Mouse (Mus musculus) granulocyte monocyte progenitor cell, adult 5-6 weeks (primary cell): ENCODE results near the gene 2410137M14Rik. TPM values are rescaled to one million over a fixed set of nuclear protein-coding genes. Genes with fewer than 3 reads are reported as not detected.

Source experiments
- ATAC-seq: replicated peaks from 2 replicates; pipeline ENCODE4 v1.8.0; 2016; ENCODE audit warnings: mild to moderate bottlenecking, moderate TSS enrichment, inconsistent platforms; ENCODE audit not compliant: poor library complexity, severe bottlenecking
- total RNA-seq, 2 experiments: library from RNA; stranded (forward) in 1 of 2; stranded (reverse) in 1 of 2; fragments of 200-712, 200-1000 nt in 1 of 2; fragments of >200 nt in 1 of 2; fragmentation: Nextera tagmentation in 1 of 2; gene quantifications; 2 replicates each; pipeline ENCODE4 v1.2.3; 2014 to 2017

The 2410137M14Rik gene
- total RNA-seq, 2 experiments from 2014 or later = not detected

DNA sequence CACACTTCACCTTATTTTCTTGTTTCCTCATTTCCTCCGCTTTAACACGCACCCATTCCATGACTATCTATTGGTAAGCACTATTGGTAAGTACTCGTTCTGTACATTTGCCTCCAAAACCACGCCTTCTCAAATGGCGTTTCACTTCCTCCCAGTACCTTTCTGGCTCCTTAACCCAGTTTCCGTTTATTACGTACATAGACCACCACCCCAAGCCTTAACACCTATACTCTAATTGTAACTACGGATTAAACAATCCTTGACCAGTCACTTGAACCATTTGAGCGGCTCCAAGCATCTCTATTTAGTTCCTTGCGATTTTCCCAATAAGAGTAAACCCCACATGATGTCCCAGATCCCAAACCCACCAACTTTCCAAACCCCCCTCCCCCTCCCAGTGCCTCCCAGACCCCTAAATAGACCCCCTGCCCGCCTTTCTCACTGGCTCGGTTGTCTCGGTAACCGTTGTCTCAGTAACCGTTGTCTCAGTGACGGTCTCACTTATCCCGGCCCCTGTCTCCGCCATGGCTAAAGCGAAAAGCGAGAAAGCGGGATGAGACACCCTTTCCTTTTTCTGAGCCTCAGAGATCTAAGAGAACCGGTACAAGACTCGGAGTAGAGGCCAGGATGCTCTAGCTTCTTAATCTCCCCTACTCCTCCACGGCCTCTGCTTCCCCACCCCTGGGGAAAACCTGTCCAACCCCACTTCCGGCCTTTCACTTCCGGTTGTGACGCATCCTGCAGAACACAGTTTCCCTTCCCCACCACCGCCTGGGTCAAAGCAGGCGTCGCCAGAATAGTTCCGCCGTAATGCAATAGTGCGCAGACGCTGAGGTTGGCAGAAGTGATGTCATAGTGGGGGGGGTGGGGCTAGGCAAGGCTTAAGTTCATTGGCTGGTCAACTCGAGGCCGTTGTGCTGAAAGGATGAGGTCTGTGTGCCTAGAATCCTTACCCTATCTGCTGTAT, 29.8 kb downstream of the 2410137M14Rik start, which contains the start of gene Ppp1r11:
Gene Ppp1r11, minus strand, starts transcription at position 761 of the 967 bp plus-strand sequence.
- ATAC-seq = peak; percentile 93

DNA sequence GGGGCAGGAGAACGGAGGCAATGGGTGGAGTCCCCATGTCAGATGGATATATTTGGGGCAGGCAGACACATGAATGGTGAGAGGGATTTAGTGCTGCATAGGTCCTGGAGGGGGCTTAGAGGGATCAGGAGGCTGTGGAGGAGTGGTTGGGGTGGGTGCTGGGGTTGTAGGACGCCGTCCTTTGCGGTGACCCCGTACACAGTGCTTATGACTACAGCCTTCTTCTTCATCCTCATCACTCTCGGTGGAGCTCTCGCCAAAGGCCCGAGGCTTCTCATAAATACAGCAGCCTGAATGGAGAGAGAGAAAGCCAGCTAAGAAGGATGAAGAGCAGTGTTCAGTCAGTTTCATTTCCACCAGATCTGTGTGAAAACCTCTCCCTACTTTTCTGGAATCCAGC, 31.8 kb downstream of the 2410137M14Rik start:
- ATAC-seq = no peak

DNA sequence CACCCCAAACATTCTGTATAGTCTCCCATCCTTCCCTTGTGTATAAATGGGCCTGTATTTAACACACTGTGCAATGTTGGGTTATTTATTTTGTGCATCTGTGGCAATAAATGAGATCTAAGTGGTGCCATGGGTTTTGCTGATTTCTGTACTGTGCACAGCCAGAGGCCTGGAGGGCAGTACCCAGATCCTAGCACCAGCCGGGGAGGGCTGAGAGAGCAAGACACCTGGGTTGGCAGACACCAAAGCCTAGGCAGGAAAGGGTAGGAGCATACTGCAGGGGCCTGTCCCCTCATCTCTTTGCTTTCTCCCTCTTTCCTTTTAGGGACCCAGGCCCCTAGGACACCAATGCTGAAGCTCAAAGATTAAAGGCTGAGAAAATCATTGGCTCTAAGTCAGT, 32.8 kb downstream of the 2410137M14Rik start:
- no peak for ATAC-seq

DNA sequence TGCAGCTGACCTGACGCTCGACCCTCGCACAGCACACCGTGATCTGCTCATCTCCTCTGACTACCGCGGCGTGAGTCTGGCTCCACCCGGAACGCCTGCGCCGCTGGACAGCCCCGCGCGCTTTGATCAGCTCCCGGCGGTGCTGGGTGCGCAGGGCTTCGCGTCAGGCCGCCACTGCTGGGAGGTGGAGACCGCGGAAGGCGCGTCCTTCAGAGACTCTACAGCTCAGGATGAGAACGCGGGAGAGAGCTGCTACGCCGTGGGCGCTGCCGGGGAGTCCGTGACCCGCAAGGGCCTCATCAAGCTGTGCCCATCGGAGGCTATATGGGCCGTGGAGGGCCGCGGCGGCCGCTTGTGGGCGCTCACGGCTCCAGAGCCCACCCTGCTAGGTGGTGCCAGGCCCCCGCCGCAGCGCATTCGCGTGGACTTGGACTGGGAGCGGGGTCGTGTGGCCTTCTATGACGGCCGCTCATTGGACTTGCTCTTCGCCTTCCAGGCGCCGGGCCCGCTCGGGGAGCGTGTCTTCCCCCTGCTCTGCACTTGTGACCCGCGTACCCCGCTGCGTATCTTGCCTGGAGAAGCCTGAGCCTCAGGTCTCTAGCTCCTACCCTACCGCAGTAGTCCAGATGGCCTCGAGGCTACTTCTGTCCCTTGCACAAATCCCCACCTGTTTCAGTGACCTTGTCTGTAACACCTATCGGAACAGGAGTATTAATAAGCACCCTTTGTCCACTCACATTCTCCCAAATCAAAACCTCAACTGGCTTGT, 33.8 kb downstream of the 2410137M14Rik start:
- ATAC-seq = peak; percentile 17

DNA sequence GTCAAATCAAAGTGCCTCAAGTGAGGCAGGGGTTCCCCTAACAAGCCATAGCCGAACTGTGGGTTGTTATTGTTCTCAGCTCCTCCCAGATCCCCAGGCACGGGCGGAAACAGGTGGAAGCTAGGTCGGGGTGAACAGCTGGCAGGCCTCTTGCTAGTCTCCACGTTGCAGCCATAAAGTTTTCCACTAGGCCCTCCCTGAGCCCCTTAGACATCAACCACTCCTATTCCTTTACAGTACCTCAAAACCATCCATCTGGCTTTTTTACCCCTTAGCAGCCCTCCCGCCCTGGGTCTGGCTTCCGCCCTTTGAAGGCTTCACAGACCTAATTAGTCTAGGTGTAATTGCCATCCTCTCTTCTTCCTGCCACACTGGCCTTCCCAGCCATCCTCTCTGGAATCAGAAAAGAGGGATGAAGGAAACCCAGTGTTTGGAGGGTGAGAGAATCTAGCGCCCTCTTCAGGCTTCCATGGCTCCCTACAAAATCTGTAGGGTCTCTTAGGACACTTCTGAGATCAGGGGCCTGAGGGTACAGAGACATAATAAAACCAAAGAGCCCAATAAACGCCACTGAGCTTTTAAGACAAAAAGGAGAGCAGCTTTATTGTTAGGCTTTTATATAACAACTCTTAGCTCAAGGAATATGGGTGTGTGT, 36.8 kb downstream of the 2410137M14Rik start:
- no peak for ATAC-seq

DNA sequence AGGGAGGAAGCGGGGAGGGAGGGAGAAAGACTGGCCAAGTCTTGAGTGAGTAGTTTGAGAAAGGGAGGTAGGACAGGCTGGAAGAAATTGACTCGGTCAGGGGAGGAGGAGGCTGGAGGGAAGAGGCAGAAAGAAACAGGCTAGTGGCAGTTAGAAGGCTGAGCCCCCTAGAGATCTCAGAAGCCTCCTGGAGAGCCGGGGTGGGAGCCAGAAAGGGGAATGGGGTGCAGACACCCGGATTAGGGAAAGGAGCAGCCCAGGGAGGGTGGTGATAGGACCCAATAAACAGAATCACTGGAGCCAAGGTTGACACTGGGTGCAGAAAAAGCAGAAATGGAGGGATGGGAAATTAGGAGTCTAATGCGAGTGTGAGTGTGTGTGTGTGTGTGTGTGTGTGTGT, 37.3 kb downstream of the 2410137M14Rik start:
- no peak for ATAC-seq

DNA sequence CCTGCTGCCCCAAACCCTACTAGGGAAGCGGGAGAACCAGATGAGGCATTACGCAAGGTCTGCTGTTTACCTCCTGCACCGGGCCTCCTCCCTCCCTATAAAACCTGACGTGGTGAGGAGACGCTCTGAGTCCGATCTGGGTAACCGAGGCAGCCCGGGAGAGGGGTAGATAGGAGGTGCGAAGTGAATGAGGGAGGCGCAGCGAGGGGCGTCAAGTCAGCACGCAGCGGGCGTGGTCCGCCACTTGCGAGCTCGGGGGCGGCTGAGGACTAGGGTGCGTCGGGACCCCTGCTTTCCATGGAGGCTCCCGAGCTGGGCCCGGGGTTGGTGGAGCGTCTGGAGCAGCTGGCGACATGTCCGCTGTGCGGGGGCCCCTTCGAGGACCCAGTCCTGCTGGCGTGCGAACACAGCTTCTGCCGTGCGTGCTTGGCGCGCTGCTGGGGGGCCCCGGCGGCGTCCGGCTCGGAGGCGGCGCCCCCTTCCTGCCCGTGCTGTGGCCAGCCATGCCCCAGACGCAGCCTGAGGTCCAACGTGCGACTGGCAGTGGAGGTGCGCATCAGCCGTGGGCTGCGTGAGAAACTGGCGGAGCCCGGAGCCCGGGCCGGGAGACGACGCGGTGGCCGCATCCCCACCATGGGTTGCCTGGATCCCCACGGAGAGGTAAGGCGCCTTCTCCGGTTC, 38.1 kb downstream of the 2410137M14Rik start, which contains the start of gene Rnf39:
Gene Rnf39, plus strand, starts transcription at position 128 of the 681 bp plus-strand sequence.
- ATAC-seq = peak; percentile 36

DNA sequence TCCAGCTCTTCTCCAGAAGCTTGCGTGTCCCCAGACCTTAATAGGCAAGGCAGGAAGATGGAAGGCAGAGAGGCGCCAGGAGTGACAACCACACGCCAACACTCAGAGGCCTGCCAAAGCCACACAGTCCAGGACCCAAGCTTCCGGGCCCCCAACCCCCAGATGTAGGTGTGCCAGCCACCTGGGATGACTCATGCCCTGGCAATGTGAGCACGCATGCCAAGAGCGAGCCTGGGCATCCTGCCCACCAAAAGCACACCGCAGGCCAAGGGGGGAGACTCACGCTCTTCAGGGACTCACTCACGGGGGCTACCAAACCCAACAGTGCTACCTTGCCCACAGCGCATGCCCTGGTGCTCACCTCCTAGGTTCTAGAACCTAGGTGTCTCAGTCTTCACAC, 38.6 kb downstream of the 2410137M14Rik start:
- peak; percentile 1; the same call in 1 of the 2 replicates for ATAC-seq

DNA sequence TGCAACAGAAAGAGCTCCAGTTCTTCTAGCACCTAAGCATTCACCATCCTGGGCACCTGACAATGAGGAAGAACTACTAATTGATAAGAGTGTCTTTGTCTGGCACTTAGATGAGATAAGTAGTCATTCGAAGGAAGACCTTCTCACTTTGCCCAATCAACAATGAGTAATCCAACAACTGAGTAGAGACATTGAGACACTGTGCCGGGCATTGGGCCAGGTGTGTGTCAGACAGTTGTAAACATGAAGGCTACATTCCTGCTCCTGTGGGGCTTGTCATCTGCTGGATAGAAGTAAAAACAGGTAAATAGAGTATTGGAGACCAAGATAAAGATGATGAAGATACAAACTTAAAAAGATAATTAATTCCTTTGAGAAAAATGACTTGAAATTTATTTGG, 43.0 kb downstream of the 2410137M14Rik start:
- no peak for ATAC-seq

DNA sequence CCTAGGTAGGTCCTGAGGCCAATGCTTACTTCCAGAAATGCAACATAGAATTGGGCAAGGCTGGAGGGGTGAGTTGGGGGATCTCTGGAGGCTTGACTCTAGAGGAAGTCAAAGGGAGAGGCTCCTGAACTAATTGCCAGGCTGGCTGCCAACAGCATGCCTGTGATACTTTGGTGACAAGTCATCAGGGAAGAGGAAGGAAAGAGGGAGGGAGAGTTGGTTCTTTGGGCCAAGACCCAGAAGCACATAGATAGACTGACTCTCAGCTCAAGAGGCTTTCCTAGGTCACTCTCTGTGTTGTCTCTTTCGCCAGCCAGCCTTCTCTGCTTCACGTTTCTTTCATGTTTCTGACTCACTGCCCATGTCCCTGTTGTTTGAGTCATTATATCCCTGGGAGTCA, 49.2 kb downstream of the 2410137M14Rik start:
- no peak for ATAC-seq

DNA sequence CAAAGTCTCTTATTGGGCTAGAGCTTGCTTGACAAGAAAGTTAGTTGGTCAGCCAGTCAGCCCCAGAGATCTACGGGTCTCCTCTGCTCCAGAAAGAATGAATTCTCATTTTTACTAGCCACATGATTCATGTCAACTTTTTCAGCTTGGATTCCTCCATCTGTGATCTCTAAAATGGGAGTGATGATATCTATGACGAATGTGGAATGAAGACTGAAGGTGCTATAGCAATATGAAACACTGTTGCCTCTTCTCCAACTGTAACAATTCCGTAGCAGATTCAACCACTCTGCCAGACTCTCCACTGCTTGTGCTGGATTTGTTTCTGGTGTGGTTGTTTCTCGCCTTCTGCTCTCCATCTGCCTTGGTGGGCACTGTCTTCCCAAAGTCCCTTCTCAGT, 49.9 kb downstream of the 2410137M14Rik start:
- no peak for ATAC-seq

DNA sequence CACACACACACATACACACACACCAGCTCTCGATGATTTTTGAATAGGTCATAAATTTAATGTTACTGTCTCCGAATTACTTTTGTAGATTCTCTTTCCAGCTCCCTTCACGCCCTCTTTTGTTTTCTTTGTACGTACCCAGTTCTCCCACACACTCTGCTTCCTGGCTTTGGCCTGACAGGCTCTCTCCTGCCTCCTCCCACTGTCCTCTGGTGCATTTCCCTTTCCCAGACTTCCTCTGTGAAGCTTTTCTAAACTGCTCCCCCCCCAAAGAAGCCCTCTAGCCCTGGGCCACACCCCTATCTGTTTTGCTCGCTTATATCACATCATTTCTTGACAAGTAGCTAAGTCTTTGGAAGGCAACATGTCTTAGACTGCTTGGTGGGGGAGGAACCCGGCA, 50.8 kb downstream of the 2410137M14Rik start:
- ATAC-seq = no peak

DNA sequence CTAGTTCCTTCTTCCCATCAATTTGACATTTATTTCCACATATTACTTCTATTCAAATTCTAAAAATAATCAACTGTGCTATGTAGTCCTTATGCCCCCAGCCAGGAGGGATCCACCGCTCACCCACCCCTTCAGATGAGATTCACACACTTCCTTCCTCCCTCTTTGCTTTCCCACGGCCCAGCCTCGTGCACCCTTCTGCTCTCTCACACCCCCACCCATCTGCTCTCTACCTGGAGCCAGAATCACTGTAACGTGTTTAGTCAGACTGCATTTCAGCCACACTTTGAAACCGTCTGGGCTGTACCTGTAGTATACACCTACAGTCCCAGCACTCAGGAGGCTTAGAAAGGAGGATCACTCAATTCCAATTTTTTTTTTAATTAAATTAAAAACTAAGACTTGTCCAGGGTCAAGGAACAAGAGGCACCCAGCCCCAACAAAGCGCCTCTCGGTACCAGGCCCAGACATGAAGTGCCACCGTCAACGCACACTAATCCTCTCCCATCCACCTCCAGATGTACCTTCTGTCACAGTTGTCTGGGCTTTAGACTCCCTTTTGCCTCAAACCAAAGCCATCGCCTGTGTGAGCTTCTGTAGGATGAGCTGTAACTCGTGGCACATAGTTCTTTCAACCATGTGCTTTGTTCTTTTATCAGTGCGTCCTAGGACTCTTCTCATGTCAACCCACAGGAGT, 51.7 kb downstream of the 2410137M14Rik start:
- no peak for ATAC-seq

Other genes with a start within 250 kb of the 2410137M14Rik start
- gene H2-M10.5, start 208.3 kb downstream of the 2410137M14Rik start, total RNA-seq (2014; fragmentation: Nextera tagmentation) = not detected in 2 replicates
- not detected in 2 replicates for gene H2-M10.5, start 208.3 kb downstream of the 2410137M14Rik start, total RNA-seq (2017)
- not detected in 2 replicates for gene H2-M10.6, start 169.1 kb downstream of the 2410137M14Rik start, total RNA-seq (2014; fragmentation: Nextera tagmentation)
- gene H2-M10.6, start 169.1 kb downstream of the 2410137M14Rik start, total RNA-seq (2017) = not detected in 2 replicates
- 16.1 and 25.1 TPM in 2 replicates for gene Trim26, start 144.1 kb downstream of the 2410137M14Rik start, total RNA-seq (2014; fragmentation: Nextera tagmentation)
- gene Trim26, start 144.1 kb downstream of the 2410137M14Rik start, total RNA-seq (2017) = 8.4 and 11.9 TPM in 2 replicates
- not detected in 2 replicates for gene Trim15, start 114.0 kb downstream of the 2410137M14Rik start, total RNA-seq (2014; fragmentation: Nextera tagmentation)
- not detected in 2 replicates for gene Trim15, start 114.0 kb downstream of the 2410137M14Rik start, total RNA-seq (2017)
- not detected in 2 replicates for gene Trim10, start 111.7 kb downstream of the 2410137M14Rik start, total RNA-seq (2014; fragmentation: Nextera tagmentation)
- gene Trim10, start 111.7 kb downstream of the 2410137M14Rik start, total RNA-seq (2017) = 0.39 TPM in 1 of 2 replicates, not detected in the other
- not detected in 2 replicates for gene Trim40, start 91.1 kb downstream of the 2410137M14Rik start, total RNA-seq (2014; fragmentation: Nextera tagmentation)
- gene Trim40, start 91.1 kb downstream of the 2410137M14Rik start, total RNA-seq (2017) = not detected in 2 replicates
- gene Trim31, start 83.1 kb downstream of the 2410137M14Rik start, total RNA-seq (2014; fragmentation: Nextera tagmentation) = not detected in 2 replicates
- not detected in 2 replicates for gene Trim31, start 83.1 kb downstream of the 2410137M14Rik start, total RNA-seq (2017)
- gene Rnf39, start 38.3 kb downstream of the 2410137M14Rik start, total RNA-seq (2014; fragmentation: Nextera tagmentation) = not detected in 2 replicates
- gene Rnf39, start 38.3 kb downstream of the 2410137M14Rik start, total RNA-seq (2017) = not detected in 2 replicates
- gene Ppp1r11, start 29.5 kb downstream of the 2410137M14Rik start, total RNA-seq (2014; fragmentation: Nextera tagmentation) = 81.0 and 96.9 TPM in 2 replicates
- 91.6 and 110 TPM in 2 replicates for gene Ppp1r11, start 29.5 kb downstream of the 2410137M14Rik start, total RNA-seq (2017)
- gene Znrd1, start 22.7 kb downstream of the 2410137M14Rik start, total RNA-seq (2014; fragmentation: Nextera tagmentation) = 81.6 and 134 TPM in 2 replicates
- gene Znrd1, start 22.7 kb downstream of the 2410137M14Rik start, total RNA-seq (2017) = 25.6 and 35.4 TPM in 2 replicates
- gene Znrd1as, start 22.6 kb downstream of the 2410137M14Rik start, total RNA-seq (2014; fragmentation: Nextera tagmentation) = 1.1 and 5.5 TPM in 2 replicates
- 9.1 and 11.2 TPM in 2 replicates for gene Znrd1as, start 22.6 kb downstream of the 2410137M14Rik start, total RNA-seq (2017)
- gene H2-M5, start 8.3 kb upstream of the 2410137M14Rik start, total RNA-seq (2014; fragmentation: Nextera tagmentation) = not detected in 2 replicates
- gene H2-M5, start 8.3 kb upstream of the 2410137M14Rik start, total RNA-seq (2017) = not detected in 2 replicates
- gene Zfp57, start 19.9 kb upstream of the 2410137M14Rik start, total RNA-seq (2014; fragmentation: Nextera tagmentation) = 1.2 TPM in 1 of 2 replicates, not detected in the other
- 0.57 TPM in 1 of 2 replicates, not detected in the other for gene Zfp57, start 19.9 kb upstream of the 2410137M14Rik start, total RNA-seq (2017)
- gene Mog, start 42.2 kb upstream of the 2410137M14Rik start, total RNA-seq (2014; fragmentation: Nextera tagmentation) = not detected in 2 replicates
- gene Mog, start 42.2 kb upstream of the 2410137M14Rik start, total RNA-seq (2017) = not detected in 2 replicates
- 1.3 and 2.0 TPM in 2 replicates for gene Gabbr1, start 64.7 kb upstream of the 2410137M14Rik start, total RNA-seq (2014; fragmentation: Nextera tagmentation)
- gene Gabbr1, start 64.7 kb upstream of the 2410137M14Rik start, total RNA-seq (2017) = 0.57 and 1.7 TPM in 2 replicates
- not detected in 2 replicates for gene Olfr90, start 107.3 kb upstream of the 2410137M14Rik start, total RNA-seq (2014; fragmentation: Nextera tagmentation)
- gene Olfr90, start 107.3 kb upstream of the 2410137M14Rik start, total RNA-seq (2017) = not detected in 2 replicates
- not detected in 2 replicates for gene Olfr91, start 117.0 kb upstream of the 2410137M14Rik start, total RNA-seq (2014; fragmentation: Nextera tagmentation)
- gene Olfr91, start 117.0 kb upstream of the 2410137M14Rik start, total RNA-seq (2017) = not detected in 2 replicates
- not detected in 2 replicates for gene Olfr92, start 138.9 kb upstream of the 2410137M14Rik start, total RNA-seq (2014; fragmentation: Nextera tagmentation)
- gene Olfr92, start 138.9 kb upstream of the 2410137M14Rik start, total RNA-seq (2017) = not detected in 2 replicates
- not detected in 2 replicates for gene Olfr93, start 180.3 kb upstream of the 2410137M14Rik start, total RNA-seq (2014; fragmentation: Nextera tagmentation)
- gene Olfr93, start 180.3 kb upstream of the 2410137M14Rik start, total RNA-seq (2017) = not detected in 2 replicates
- gene Ubd, start 212.7 kb upstream of the 2410137M14Rik start, total RNA-seq (2014; fragmentation: Nextera tagmentation) = not detected in 2 replicates
- not detected in 2 replicates for gene Ubd, start 212.7 kb upstream of the 2410137M14Rik start, total RNA-seq (2017)
- gene Olfr94, start 219.8 kb upstream of the 2410137M14Rik start, total RNA-seq (2014; fragmentation: Nextera tagmentation) = not detected in 2 replicates
- not detected in 2 replicates for gene Olfr94, start 219.8 kb upstream of the 2410137M14Rik start, total RNA-seq (2017)
- not detected in 2 replicates for gene Olfr95, start 231.9 kb upstream of the 2410137M14Rik start, total RNA-seq (2014; fragmentation: Nextera tagmentation)
- not detected in 2 replicates for gene Olfr95, start 231.9 kb upstream of the 2410137M14Rik start, total RNA-seq (2017)
- not detected in 2 replicates for gene Olfr96, start 238.9 kb upstream of the 2410137M14Rik start, total RNA-seq (2014; fragmentation: Nextera tagmentation)
- not detected in 2 replicates for gene Olfr96, start 238.9 kb upstream of the 2410137M14Rik start, total RNA-seq (2017)